Mouse (Mus musculus): ENCODE measurements around the gene Hectd3. TPM values are rescaled to one million over a fixed set of nuclear protein-coding genes. Genes with fewer than 3 reads are reported as not detected.
A peak's percentile ranks its signal among the peaks of the same experiment; 100 is the strongest.

The Hectd3 gene
- polyA plus RNA-seq, 1 experiment from 2014 or later = 11.2 TPM

- Histone ChIP-seq H3K27me3 (0 out of 2 replicates have a peak, but pooled peaks cover 2% of the 10 kb centered on the region), H3K4me2 (no peak overlapping the region), H3K36me3 (peaks cover 62% of the 10 kb centered on the region), H3K9me3 (no peaks in the 10 kb centered on the region), H3K27ac (no peak overlapping the region), H3K9ac (no peak overlapping the region), H3K4me3 (no peak overlapping the region), H3K4me1 (peaks cover 19% of the 10 kb centered on the region)
- 90% methylated on average over 17 of the region's 17 CpGs for WGBS
- ATAC-seq (ENCODE audit: insufficient number of reproducible peaks, insufficient read depth, low FRiP score, low TSS enrichment, low read depth) = no peak
Measured at GRCm38 (mm10) chr4:116999513-117000154, 4.5 kb downstream of the Hectd3 start.

- Histone ChIP-seq H3K4me3 (no peak overlapping the region), H3K9me3 (no peaks in the 10 kb centered on the region), H3K4me1 (peaks cover 4% of the 10 kb centered on the region), H3K27ac (no peak overlapping the region), H3K36me3 (peaks cover 60% of the 10 kb centered on the region), H3K4me2 (no peak overlapping the region), H3K9ac (no peak overlapping the region), H3K27me3 (no peaks in the 10 kb centered on the region)
- ATAC-seq (ENCODE audit: insufficient number of reproducible peaks, insufficient read depth, low FRiP score, low TSS enrichment, low read depth) = no peak
- 90% methylated on average over 16 of the region's 16 CpGs for WGBS
Measured at GRCm38 (mm10) chr4:117001957-117002356, 6.8 kb downstream of the Hectd3 start.

- Histone ChIP-seq H3K9me3 (no peaks in the 10 kb centered on the region), H3K4me1 (peaks cover 4% of the 10 kb centered on the region), H3K27me3 (no peaks in the 10 kb centered on the region), H3K36me3 (peaks cover 56% of the 10 kb centered on the region), H3K9ac (peak overlapping the region; percentile 27; the same call in 1 of the 2 replicates), H3K4me2 (no peak overlapping the region), H3K27ac (no peak overlapping the region), H3K4me3 (no peak overlapping the region)
- WGBS = 53% methylated on average over 38 of the region's 38 CpGs
- no peak; the same call in 1 of the 2 replicates for ATAC-seq (ENCODE audit: insufficient number of reproducible peaks, insufficient read depth, low FRiP score, low TSS enrichment, low read depth)
Measured at GRCm38 (mm10) chr4:117002543-117003521, 7.7 kb downstream of the Hectd3 start.

GRCm38 (mm10) chr4:117004649-117005048 is 9.5 kb downstream of the Hectd3 start:
- peaks cover 4% of the 10 kb centered on the region for H3K4me1 ChIP-seq
- WGBS = 79% methylated on average over 4 of the region's 4 CpGs

GRCm38 (mm10) chr4:117005611-117006400 is 10.7 kb downstream of the Hectd3 start:
- Histone ChIP-seq H3K9ac (no peak overlapping the region), H3K4me2 (no peak overlapping the region), H3K4me1 (peaks cover 4% of the 10 kb centered on the region), H3K4me3 (no peak overlapping the region), H3K27ac (no peak overlapping the region), H3K9me3 (no peaks in the 10 kb centered on the region), H3K36me3 (peaks cover 28% of the 10 kb centered on the region), H3K27me3 (no peaks in the 10 kb centered on the region)
- ATAC-seq (ENCODE audit: insufficient number of reproducible peaks, insufficient read depth, low FRiP score, low TSS enrichment, low read depth) = no peak
- WGBS = 77% methylated on average over 7 of the region's 7 CpGs

More at GRCm38 (mm10) chr4:117004649-117005048, 9.5 kb downstream of the Hectd3 start:
- Histone ChIP-seq H3K36me3 (peaks cover 40% of the 10 kb centered on the region), H3K9me3 (no peaks in the 10 kb centered on the region), H3K27ac (no peak overlapping the region), H3K27me3 (no peaks in the 10 kb centered on the region), H3K4me2 (no peak overlapping the region), H3K9ac (no peak overlapping the region; the same call in 1 of the 2 replicates), H3K4me3 (no peak overlapping the region)
- ATAC-seq (ENCODE audit: insufficient number of reproducible peaks, insufficient read depth, low FRiP score, low TSS enrichment, low read depth) = no peak

- no peaks in the 10 kb centered on the region for H3K9me3 ChIP-seq
- WGBS = 71% methylated on average over 3 of the region's 3 CpGs
- no peak overlapping the region for H3K4me2 ChIP-seq
- H3K27me3 ChIP-seq = no peaks in the 10 kb centered on the region
- no peak for ATAC-seq (ENCODE audit: insufficient number of reproducible peaks, insufficient read depth, low FRiP score, low TSS enrichment, low read depth)
- H3K36me3 ChIP-seq = peaks cover 18% of the 10 kb centered on the region
- H3K4me3 ChIP-seq = no peak overlapping the region
- H3K27ac ChIP-seq = no peak overlapping the region
- H3K9ac ChIP-seq = no peak overlapping the region
- peaks cover 4% of the 10 kb centered on the region for H3K4me1 ChIP-seq
Measured at GRCm38 (mm10) chr4:117007058-117007457, 11.9 kb downstream of the Hectd3 start.

GRCm38 (mm10) chr4:117010231-117010630 is 15.1 kb downstream of the Hectd3 start:
- no peaks in the 10 kb centered on the region for H3K36me3 ChIP-seq
- WGBS = 80% methylated on average over 5 of the region's 5 CpGs
- H3K4me2 ChIP-seq = no peak overlapping the region
- H3K27me3 ChIP-seq = no peaks in the 10 kb centered on the region
- no peak overlapping the region for H3K27ac ChIP-seq
- ATAC-seq (ENCODE audit: insufficient number of reproducible peaks, insufficient read depth, low FRiP score, low TSS enrichment, low read depth) = no peak
- no peak overlapping the region for H3K4me3 ChIP-seq
- H3K9me3 ChIP-seq = no peaks in the 10 kb centered on the region
- no peak overlapping the region for H3K9ac ChIP-seq
- H3K4me1 ChIP-seq = no peaks in the 10 kb centered on the region

- 84% methylated on average over 6 of the region's 6 CpGs for WGBS
Measured at GRCm38 (mm10) chr4:117013596-117013995, 18.5 kb downstream of the Hectd3 start.

GRCm38 (mm10) chr4:117014901-117015415 is 19.8 kb downstream of the Hectd3 start:
- no peak for ATAC-seq (ENCODE audit: insufficient number of reproducible peaks, insufficient read depth, low FRiP score, low TSS enrichment, low read depth)
- 63% methylated on average over 4 of the region's 4 CpGs for WGBS

More at GRCm38 (mm10) chr4:117013596-117013995, 18.5 kb downstream of the Hectd3 start:
- ATAC-seq (ENCODE audit: insufficient number of reproducible peaks, insufficient read depth, low FRiP score, low TSS enrichment, low read depth) = no peak
- H3K27ac ChIP-seq = no peak overlapping the region
- H3K27me3 ChIP-seq = no peaks in the 10 kb centered on the region
- H3K9ac ChIP-seq = no peak overlapping the region
- no peaks in the 10 kb centered on the region for H3K4me1 ChIP-seq
- no peak overlapping the region for H3K4me3 ChIP-seq
- H3K36me3 ChIP-seq = no peaks in the 10 kb centered on the region
- H3K9me3 ChIP-seq = no peaks in the 10 kb centered on the region
- H3K4me2 ChIP-seq = no peak overlapping the region

GRCm38 (mm10) chr4:117017738-117018137 is 22.6 kb downstream of the Hectd3 start:
- ATAC-seq (ENCODE audit: insufficient number of reproducible peaks, insufficient read depth, low FRiP score, low TSS enrichment, low read depth) = no peak
- H3K36me3 ChIP-seq = peaks cover 8% of the 10 kb centered on the region
- H3K4me1 ChIP-seq = peaks cover 8% of the 10 kb centered on the region
- H3K9ac ChIP-seq = no peak overlapping the region
- H3K9me3 ChIP-seq = no peaks in the 10 kb centered on the region
- H3K27me3 ChIP-seq = no peaks in the 10 kb centered on the region
- H3K27ac ChIP-seq = no peak overlapping the region
- 84% methylated on average over 2 of the region's 2 CpGs for WGBS
- H3K4me2 ChIP-seq = no peak overlapping the region
- H3K4me3 ChIP-seq = no peak overlapping the region

More at GRCm38 (mm10) chr4:117014901-117015415, 19.8 kb downstream of the Hectd3 start:
- Histone ChIP-seq H3K9me3 (no peaks in the 10 kb centered on the region), H3K36me3 (no peaks in the 10 kb centered on the region), H3K9ac (no peak overlapping the region), H3K4me3 (no peak overlapping the region), H3K27ac (no peak overlapping the region), H3K27me3 (no peaks in the 10 kb centered on the region), H3K4me2 (no peak overlapping the region), H3K4me1 (peaks cover under 1% of the 10 kb centered on the region; the same call in 1 of the 2 replicates)

- H3K27me3 ChIP-seq = no peaks in the 10 kb centered on the region
- 83% methylated on average over 7 of the region's 7 CpGs for WGBS
- no peak overlapping the region for H3K27ac ChIP-seq
- ATAC-seq (ENCODE audit: insufficient number of reproducible peaks, insufficient read depth, low FRiP score, low TSS enrichment, low read depth) = no peak
- peaks cover 13% of the 10 kb centered on the region for H3K36me3 ChIP-seq
- no peak overlapping the region for H3K9ac ChIP-seq
- H3K4me3 ChIP-seq = no peak overlapping the region
- H3K9me3 ChIP-seq = no peaks in the 10 kb centered on the region
- H3K4me1 ChIP-seq = peaks cover 8% of the 10 kb centered on the region
- no peak overlapping the region for H3K4me2 ChIP-seq
Measured at GRCm38 (mm10) chr4:117018327-117018726, 23.2 kb downstream of the Hectd3 start.

All from embryonic facial prominence, embryonic 13.5 days (tissue).